Mouse (Mus musculus) small intestine, adult 2 months (tissue): Measurements from ENCODE around the gene Ociad2.

ENCODE experiments used
- CTCF ChIP-seq: fragments of 200-500 bp; IDR thresholded peaks from 2 replicates; pipeline ENCODE4 v1.5.1; 2012; ENCODE audit warnings: low read depth, mild to moderate bottlenecking, control low read depth, inconsistent platforms, low read length, moderate library complexity, mixed read lengths; ENCODE audit not compliant: insufficient replicate concordance, insufficient read length; ENCODE audit errors: extremely low read depth
- POLR2A ChIP-seq: fragments of 200-500 bp; IDR thresholded peaks from 2 replicates; pipeline ENCODE4 v1.6.1; 2012; ENCODE audit warnings: low read depth, mild to moderate bottlenecking, control low read depth, inconsistent platforms, low read length, moderate library complexity

GRCm38 (mm10) chr5:73310401-73310800 lies 30.4 kb downstream of the Ociad2 start:
- TF ChIP-seq CTCF = no peak
- TF ChIP-seq POLR2A = no peak
